9 mouse cellular contexts compared by ENCODE assay signal in the genomic region with DNA sequence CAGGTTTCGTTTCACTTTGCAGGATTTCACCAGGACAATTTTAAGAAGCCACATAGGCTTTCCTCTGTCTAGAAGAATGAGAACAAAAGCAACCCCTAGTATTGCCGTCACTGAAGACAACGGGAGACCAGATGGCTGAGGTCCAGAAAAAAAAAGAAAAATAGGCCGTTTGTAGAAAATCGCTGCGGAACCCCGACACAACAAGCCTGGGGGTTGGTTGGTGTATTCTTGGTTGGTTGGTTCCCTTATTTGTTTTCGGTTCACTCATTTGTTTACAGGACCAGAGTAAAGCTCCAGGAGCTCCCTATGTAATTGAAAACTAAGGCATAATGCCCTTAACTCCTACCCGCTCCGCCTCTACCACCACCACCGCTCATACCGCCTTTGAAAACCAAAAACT. TPM values are rescaled to one million over a fixed set of nuclear protein-coding genes. Genes with fewer than 3 reads are reported as not detected.
DNase-seq lines count a peak whose midpoint lies in the region; ATAC-seq lines count a peak whose summit lies in the region.
"Had no signal": no experiment of that assay in that cellular context is flagged by ENCODE, and none has a peak within 500 bp of the region (broad histone marks: within the 10 kb centered on the region; RNA-seq: fewer than 3 reads in every experiment).

No protein-coding gene starts in this region.

- peak overlapping the region; percentile 67 for H3K4me2 ChIP-seq in forebrain, embryonic 16.5 days (ENCODE audit: low read length)
- H3K4me2 ChIP-seq in liver, embryonic 13.5 days, result peak overlapping the region; percentile 49; the same call in 1 of the 2 replicates
- H3K4me2 ChIP-seq in stomach, embryonic 16.5 days (ENCODE audit: low read depth, low read length), result peak overlapping the region; percentile 86

- under 1% methylated on average over 12 of the region's 12 CpGs for WGBS in forebrain, embryonic 16.5 days
- 3% methylated on average over 12 of the region's 12 CpGs for WGBS in liver, embryonic 13.5 days (ENCODE audit: insufficient replicate concordance)
- 2% methylated on average over 12 of the region's 12 CpGs for WGBS in stomach, embryonic 16.5 days

- no peak for DNase-seq in liver, embryonic 13.5 days
- DNase-seq in cerebellum, adult 11-12 months, result no peak
- DNase-seq in layer of hippocampus, adult 8-10 months (ENCODE audit: low spot score in 2 of 2), result no peak

- peaks cover 5% of the 10 kb centered on the region; the same call in 1 of the 2 replicates for H3K9me3 ChIP-seq in megakaryocyte, embryonic 14.5 days
- H3K9me3 ChIP-seq in forebrain, embryonic 16.5 days (ENCODE audit: control insufficient read depth, low read length), result no peaks in the 10 kb centered on the region
- H3K9me3 ChIP-seq in liver, embryonic 13.5 days (replicated peaks), result no peaks in the 10 kb centered on the region
- H3K9me3 ChIP-seq in stomach, embryonic 16.5 days (replicated peaks; ENCODE audit: control insufficient read depth, low read length), result no peaks in the 10 kb centered on the region

- H3K4me1 ChIP-seq in megakaryocyte, embryonic 14.5 days, result peaks cover 21% of the 10 kb centered on the region
- H3K4me1 ChIP-seq in forebrain, embryonic 16.5 days (replicated peaks; ENCODE audit: control insufficient read depth, insufficient read depth, low read length), result peaks cover 13% of the 10 kb centered on the region
- 0 out of 2 replicates have a peak, but pooled peaks cover 3% of the 10 kb centered on the region for H3K4me1 ChIP-seq in liver, embryonic 13.5 days (replicated peaks)
- peaks cover 8% of the 10 kb centered on the region for H3K4me1 ChIP-seq in stomach, embryonic 16.5 days (ENCODE audit: control insufficient read depth, insufficient read depth, low read length)

- peak overlapping the region; percentile 86 for H3K4me3 ChIP-seq in megakaryocyte, embryonic 14.5 days (replicated peaks)
- H3K4me3 ChIP-seq in forebrain, embryonic 16.5 days (replicated peaks; ENCODE audit: low read length), result peak overlapping the region; percentile 41
- no peak overlapping the region for H3K4me3 ChIP-seq in liver, embryonic 13.5 days (replicated peaks)
- H3K4me3 ChIP-seq in stomach, embryonic 16.5 days (replicated peaks; ENCODE audit: low read length), result peak overlapping the region; percentile 53

- no peak overlapping the region; the same call in 1 of the 2 replicates for H3K9ac ChIP-seq in forebrain, embryonic 16.5 days (replicated peaks; ENCODE audit: low read depth, low read length)
- no peak overlapping the region for H3K9ac ChIP-seq in liver, embryonic 13.5 days
- peak overlapping the region; percentile 49 for H3K9ac ChIP-seq in stomach, embryonic 16.5 days (ENCODE audit: low read length)

- H3K27ac ChIP-seq in forebrain, embryonic 16.5 days (ENCODE audit: low read length), result no peak overlapping the region
- no peak overlapping the region for H3K27ac ChIP-seq in liver, embryonic 13.5 days
- no peak overlapping the region for H3K27ac ChIP-seq in stomach, embryonic 16.5 days (ENCODE audit: low read length)

- H3K27me3 ChIP-seq in megakaryocyte, embryonic 14.5 days (replicated peaks), result peaks cover 96% of the 10 kb centered on the region
- peaks cover 89% of the 10 kb centered on the region for H3K27me3 ChIP-seq in forebrain, embryonic 16.5 days (replicated peaks; ENCODE audit: control insufficient read depth, insufficient read depth, low read length)
- H3K27me3 ChIP-seq in liver, embryonic 13.5 days, result peaks cover 98% of the 10 kb centered on the region
- peaks cover 53% of the 10 kb centered on the region for H3K27me3 ChIP-seq in stomach, embryonic 16.5 days (ENCODE audit: control insufficient read depth, insufficient read depth, low read length)

- ATAC-seq in megakaryocyte, adult 5-6 weeks (ENCODE audit: poor library complexity, severe bottlenecking), result no peak
- ATAC-seq in forebrain, embryonic 16.5 days, result peak; percentile 20
- no peak for ATAC-seq in liver, embryonic 13.5 days (ENCODE audit: low read depth)
- no peak for ATAC-seq in stomach, embryonic 16.5 days (ENCODE audit: insufficient read depth, low FRiP score)
- no peak for ATAC-seq in monocyte, adult 5-6 weeks (replicated peaks; ENCODE audit: insufficient number of reproducible peaks, low FRiP score, low TSS enrichment, poor library complexity, severe bottlenecking)
- ATAC-seq: activated CD4-positive, CD25-positive, alpha-beta regulatory T cell, adult 4 months had no signal

- no peaks in the 10 kb centered on the region for H3K36me3 ChIP-seq in megakaryocyte, embryonic 14.5 days (replicated peaks; ENCODE audit: low read length)
- H3K36me3 ChIP-seq in forebrain, embryonic 16.5 days (ENCODE audit: control insufficient read depth, insufficient read depth), result no peaks in the 10 kb centered on the region
- no peaks in the 10 kb centered on the region for H3K36me3 ChIP-seq in liver, embryonic 13.5 days
- H3K36me3 ChIP-seq in stomach, embryonic 16.5 days (ENCODE audit: control insufficient read depth, insufficient read depth, low read length), result no peaks in the 10 kb centered on the region

RNA-seq across cellular contexts. Expression of gene Foxf2, which starts 7.6 kb away (rescaled TPM):
- not detected in 2 replicates for polyA plus RNA-seq in megakaryocyte, embryonic 14.5 days (2012; ENCODE audit: insufficient read depth, low replicate concordance)
- total RNA-seq in megakaryocyte, adult 5-6 weeks (2015), result 0.25 TPM in 1 of 2 replicates, not detected in the other
- not detected in 2 replicates for total RNA-seq in megakaryocyte, adult 5-6 weeks (2017)
- 4.3 and 5.0 TPM in 2 replicates for polyA plus RNA-seq in forebrain, embryonic 16.5 days (2015; fragmentation: Nextera tagmentation; extraction: Ambion mirVana)
- 0.10 TPM in 1 of 2 replicates, not detected in the other for polyA plus RNA-seq in liver, embryonic 13.5 days (2015; fragmentation: Nextera tagmentation; extraction: Ambion mirVana)
- polyA plus RNA-seq in stomach, embryonic 16.5 days (2015; fragmentation: Nextera tagmentation; extraction: Ambion mirVana), result 11.9 and 12.2 TPM in 2 replicates
- total RNA-seq in monocyte, adult 5-6 weeks (2017), result not detected in 3 replicates
- total RNA-seq in layer of hippocampus, adult 8-10 months (2022), result 1 to 10 TPM; 3.6 to 4.8 (median 4.7) TPM
- polyA plus RNA-seq: activated CD4-positive, CD25-positive, alpha-beta regulatory T cell, adult 4 months had no signal

RNA-seq across cellular contexts. Expression of gene A530084C06Rik, which starts 58.9 kb away (rescaled TPM):
- 0.06 and 0.68 TPM in 2 replicates for polyA plus RNA-seq in megakaryocyte, embryonic 14.5 days (2012; ENCODE audit: insufficient read depth, low replicate concordance)
- total RNA-seq in megakaryocyte, adult 5-6 weeks (2015), result 0.36 TPM in 1 of 2 replicates, not detected in the other
- 0.15 TPM in 1 of 2 replicates, not detected in the other for total RNA-seq in megakaryocyte, adult 5-6 weeks (2017)
- not detected in 2 replicates for polyA plus RNA-seq in forebrain, embryonic 16.5 days (2015; fragmentation: Nextera tagmentation; extraction: Ambion mirVana)
- 0.05 TPM in 1 of 2 replicates, not detected in the other for polyA plus RNA-seq in liver, embryonic 13.5 days (2015; fragmentation: Nextera tagmentation; extraction: Ambion mirVana)
- not detected in 2 replicates for polyA plus RNA-seq in stomach, embryonic 16.5 days (2015; fragmentation: Nextera tagmentation; extraction: Ambion mirVana)
- 0.29 to 0.53 TPM in 2 of 3 replicates, not detected in the other for total RNA-seq in monocyte, adult 5-6 weeks (2017)
- total RNA-seq in layer of hippocampus, adult 8-10 months (2022), result 1 to 10 TPM in 2 of 4 experiments, under 1 TPM in 2; 0.47 to 1.1 (median 0.84) TPM
- polyA plus RNA-seq: activated CD4-positive, CD25-positive, alpha-beta regulatory T cell, adult 4 months had no signal
